Mouse (Mus musculus) frontal cortex, adult 2 months (tissue): ENCODE data around the gene Arhgap10. TPM values are rescaled to one million over a fixed set of nuclear protein-coding genes. Genes with fewer than 3 reads are reported as not detected.

Source experiments
- DNase-seq, 2 experiments: peaks; one replicate each; pipeline ENCODE4 v3.0.0; 2022; ENCODE audit warnings: low spot score in 1 of 2; ENCODE audit errors: extremely low spot score in 1 of 2
- polyA plus RNA-seq: library from polyadenylated mRNA; depleted of rRNA; stranded (reverse); fragments of >200 nt; gene quantifications from 2 replicates; pipeline ENCODE4 v1.2.3, GENCODE M21; 2012; rRNA removed

Arhgap10 gene
- 17.4 and 19.2 TPM in 2 replicates for polyA plus RNA-seq

- DNase-seq = peak in 1 of 2 experiments; percentile 47
Measured at GRCm38 (mm10) chr8:77517301-77518200, at the start of gene Arhgap10. TSS of gene Arhgap10 (minus strand) at chr8:77517953.

DNA sequence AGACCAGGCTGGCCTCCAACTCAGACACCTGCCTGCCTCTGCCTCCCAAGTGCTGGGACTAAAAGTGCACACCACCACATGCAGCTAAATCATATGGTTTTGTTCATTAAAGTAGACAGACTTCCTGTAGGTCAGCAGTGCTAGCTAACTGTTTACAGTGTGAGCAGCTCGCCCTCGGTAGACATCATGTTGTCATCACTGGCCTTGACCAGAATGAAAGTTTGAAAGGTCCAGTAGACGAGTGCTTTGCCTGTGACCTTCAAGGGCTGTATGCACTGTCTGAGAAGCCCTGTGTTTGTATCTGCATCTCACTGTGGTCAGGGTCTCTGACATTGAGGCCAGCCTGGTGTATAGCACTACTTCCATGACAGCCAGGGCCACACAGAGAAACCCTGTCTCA, 43.7 kb upstream of the Arhgap10 start:
- DNase-seq = no peak

DNA sequence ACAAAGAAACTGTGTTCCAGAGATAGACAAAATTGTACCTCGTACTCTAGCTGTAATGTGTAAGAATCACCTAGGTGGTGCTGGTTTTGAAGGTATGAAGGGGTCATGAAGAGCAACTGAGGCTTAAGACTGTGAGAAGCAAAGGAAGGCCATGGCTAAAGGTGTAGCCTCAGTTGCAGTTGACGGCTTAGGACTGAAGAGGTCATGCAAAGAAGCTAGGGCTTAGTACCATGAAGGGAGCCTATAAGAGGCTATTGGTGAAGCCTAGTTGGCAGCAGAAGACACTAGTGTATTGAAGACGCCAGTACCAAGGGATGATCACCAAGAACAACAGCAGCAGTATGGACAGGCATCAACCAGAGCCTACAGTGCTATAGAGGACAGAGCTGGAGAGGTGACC, 34.7 kb upstream of the Arhgap10 start:
- DNase-seq = no peak

GRCm38 (mm10) chr8:77549881-77550580, 32.3 kb upstream of the Arhgap10 start:
- peak in 1 of 2 experiments; percentile 37 for DNase-seq

GRCm38 (mm10) chr8:77549121-77549706, 31.5 kb upstream of the Arhgap10 start, which contains the start of gene Prmt9:
TSS of gene Prmt9 (plus strand) at chr8:77549397.
- DNase-seq = peak; percentile 79 to 95

DNA sequence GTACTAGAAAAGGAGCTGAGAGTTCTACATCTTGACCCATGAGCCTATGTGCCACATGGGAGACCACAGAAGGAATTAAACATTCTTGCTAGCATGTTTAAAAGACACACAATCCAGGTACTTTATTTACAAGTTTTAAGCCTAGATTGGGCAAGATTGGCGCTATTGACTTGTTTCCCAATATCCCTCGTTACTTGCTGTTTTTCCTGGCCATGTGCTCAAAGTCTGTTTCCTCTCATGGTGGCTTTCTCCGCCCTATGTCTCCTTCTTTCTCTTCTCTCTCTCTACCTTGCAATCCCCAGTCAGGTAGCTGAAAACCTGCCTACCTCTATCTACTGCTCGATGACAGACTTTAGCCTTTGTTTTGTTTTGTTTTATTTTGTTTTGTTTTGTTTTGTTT, 27.9 kb upstream of the Arhgap10 start:
- DNase-seq = no peak

DNA sequence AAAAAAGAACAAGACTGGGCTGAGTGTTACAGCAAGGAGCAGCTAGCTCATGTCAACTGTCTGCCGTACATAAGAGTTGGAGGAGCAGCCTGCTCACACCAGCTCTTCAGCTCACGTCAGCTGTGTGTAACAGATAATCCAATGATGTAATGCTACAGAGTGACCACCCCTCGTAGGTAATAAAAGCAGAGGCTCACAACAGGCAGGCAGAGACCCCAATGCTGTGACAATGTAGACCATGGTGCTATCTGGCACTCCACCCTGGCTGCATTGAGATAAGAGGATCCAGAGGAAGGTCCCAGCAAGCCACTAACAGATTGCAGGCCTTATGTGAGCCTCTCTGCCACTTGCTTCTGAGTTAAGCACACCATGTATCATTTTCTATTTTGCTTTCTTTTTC, 26.7 kb upstream of the Arhgap10 start:
- no peak for DNase-seq

- no peak for DNase-seq
Measured at GRCm38 (mm10) chr8:77543152-77543777, 25.5 kb upstream of the Arhgap10 start.

DNA sequence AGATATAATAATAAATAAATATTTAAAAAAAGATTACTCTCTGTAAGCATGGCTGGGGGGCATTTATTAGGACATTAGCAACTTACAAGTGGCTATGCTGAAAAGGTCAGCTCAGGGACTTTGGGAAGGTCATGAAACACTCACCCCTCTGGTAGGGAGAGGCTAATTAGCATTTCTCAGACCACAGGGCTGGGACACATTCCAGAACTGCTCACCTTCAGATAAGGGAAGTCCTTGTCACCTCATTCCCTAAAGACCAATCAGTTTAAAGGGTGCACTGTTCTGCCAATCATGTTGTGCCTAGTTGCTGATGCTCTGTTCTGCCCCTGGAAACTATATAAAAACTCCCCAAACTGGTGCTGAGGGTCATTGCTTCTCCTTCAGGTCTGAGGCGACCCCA, 20.5 kb upstream of the Arhgap10 start:
- DNase-seq = no peak

GRCm38 (mm10) chr8:77536821-77537220, 19.1 kb upstream of the Arhgap10 start:
- no peak for DNase-seq

GRCm38 (mm10) chr8:77535026-77535595, 17.4 kb upstream of the Arhgap10 start:
- peak; percentile 30 to 74 for DNase-seq

- no peak for DNase-seq
Measured at GRCm38 (mm10) chr8:77534358-77534992, 16.7 kb upstream of the Arhgap10 start.

- no peak for DNase-seq
Measured at GRCm38 (mm10) chr8:77526130-77526529, 8.4 kb upstream of the Arhgap10 start.

DNA sequence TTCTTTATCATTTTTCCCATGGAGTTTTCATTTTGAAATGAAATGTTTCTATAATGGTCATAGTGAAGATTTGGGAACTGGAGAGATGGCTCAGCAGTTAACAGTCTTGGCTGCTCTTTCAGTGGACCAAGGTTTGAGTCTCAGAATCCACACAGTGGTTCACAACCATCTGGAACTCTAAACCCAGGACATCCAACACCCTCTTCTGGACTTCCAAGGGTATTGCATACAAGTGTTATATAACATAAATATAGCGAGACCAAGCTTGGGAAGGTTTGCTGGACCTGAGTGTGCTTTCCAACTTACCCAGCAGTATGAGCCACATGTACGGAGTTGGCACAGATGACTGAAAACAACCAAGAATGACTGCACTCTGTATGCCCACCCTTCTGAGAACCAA, 7.2 kb upstream of the Arhgap10 start:
- DNase-seq = no peak

- DNase-seq = no peak
Measured at GRCm38 (mm10) chr8:77524018-77524615, 6.4 kb upstream of the Arhgap10 start.

DNA sequence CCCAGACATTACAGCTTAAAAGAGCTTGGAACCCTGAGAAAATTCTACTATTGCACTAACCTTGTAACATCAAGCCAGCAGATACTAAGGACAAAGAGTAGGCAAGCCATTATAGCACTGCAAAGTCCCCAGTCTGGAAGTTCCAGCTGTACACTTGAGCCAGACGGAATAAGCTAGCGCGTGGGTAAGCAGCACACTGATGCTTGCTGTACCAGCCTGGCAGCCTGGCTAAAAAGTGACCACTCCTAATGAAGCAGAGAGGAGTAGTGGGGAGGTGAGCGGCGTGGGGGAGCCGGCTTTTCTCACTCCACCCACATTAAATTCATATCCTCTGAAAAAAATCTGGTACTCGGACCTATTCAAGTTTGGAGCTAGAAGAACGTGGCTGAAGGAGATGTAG, 5.2 kb upstream of the Arhgap10 start:
- DNase-seq = peak in 1 of 2 experiments; percentile 29

DNA sequence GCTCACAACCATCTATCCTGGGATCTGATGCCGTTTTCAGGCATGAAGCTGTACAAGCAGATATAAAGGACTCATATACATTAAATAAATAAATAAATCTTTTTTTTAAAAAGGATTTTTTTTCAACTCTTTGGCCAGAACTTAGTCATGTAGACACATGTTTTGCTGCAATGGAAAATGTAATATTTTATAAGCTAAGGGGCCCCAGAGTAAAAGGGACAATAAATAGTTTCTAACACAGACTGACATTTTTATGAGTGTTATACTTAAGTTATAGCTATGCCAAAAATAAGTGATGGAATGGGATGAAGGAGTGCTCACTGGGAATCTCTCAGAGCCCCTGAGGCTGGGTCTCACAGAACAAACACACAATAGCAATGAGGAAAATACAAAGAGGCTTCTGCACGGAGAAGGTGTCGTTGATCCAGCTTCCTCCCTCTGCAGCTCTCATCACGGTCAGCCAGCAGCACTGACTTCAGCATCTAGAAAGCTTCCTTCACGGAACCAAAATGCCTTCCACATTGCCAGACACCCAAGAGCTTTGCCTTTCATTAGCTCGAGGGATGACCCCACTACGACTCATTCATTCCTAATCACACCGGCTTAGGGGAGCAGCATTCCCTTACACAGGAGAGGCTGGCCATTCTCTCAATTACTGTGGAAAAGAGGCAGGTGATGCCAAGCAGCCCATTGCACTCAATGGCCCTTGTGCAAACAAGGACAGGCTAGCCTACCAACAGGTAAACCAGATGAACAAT, 3.5 kb upstream of the Arhgap10 start:
- DNase-seq = no peak

DNA sequence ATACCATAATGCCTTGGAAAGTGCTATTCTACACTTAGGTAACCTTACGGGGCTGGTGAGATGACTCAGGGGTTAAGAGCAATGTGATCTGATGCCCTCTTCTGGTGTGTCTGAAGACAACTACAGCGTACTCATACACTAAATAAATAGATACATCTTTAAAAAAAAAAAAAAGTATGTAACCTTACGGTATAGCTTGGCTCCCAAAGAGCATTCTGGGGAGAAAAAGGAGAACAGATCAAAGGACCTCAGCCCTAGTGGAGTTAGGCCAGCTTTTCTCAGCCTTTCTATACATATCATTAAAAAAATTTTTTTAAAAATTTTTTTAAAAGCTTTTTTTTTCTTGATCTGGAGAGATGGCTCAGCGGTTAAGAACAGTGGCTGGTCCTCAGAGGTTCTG, 2.8 kb upstream of the Arhgap10 start:
- no peak for DNase-seq
